Mouse (Mus musculus) lung, postnatal 36 days (tissue): Measurements from ENCODE around the gene Gm37240.

Source experiments
- DNase-seq: peaks from one replicate; pipeline ENCODE4 v3.0.0; 2022; ENCODE audit warnings: mixed read lengths

The Gm37240 gene

DNA sequence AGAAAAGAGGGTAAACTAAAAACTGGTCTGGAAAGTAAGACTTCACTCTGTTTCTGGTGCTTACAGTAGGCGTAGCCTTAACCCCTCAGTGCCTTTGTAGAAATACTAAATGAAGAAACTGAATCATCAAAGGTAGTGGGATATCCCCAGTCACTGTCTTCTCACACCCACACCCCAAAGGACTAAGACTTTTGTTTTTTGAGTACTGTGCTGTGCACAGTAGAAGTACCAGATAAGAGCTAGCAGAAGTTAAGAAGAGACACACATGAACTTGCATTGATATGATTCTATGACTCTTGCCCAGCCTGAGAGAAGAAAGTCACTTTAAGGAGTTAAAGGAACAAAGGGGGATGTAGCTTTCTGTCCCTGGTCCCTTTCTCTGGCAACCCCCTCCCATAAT is 1409.8 kb downstream of the Gm37240 start:
- DNase-seq: no peak

DNA sequence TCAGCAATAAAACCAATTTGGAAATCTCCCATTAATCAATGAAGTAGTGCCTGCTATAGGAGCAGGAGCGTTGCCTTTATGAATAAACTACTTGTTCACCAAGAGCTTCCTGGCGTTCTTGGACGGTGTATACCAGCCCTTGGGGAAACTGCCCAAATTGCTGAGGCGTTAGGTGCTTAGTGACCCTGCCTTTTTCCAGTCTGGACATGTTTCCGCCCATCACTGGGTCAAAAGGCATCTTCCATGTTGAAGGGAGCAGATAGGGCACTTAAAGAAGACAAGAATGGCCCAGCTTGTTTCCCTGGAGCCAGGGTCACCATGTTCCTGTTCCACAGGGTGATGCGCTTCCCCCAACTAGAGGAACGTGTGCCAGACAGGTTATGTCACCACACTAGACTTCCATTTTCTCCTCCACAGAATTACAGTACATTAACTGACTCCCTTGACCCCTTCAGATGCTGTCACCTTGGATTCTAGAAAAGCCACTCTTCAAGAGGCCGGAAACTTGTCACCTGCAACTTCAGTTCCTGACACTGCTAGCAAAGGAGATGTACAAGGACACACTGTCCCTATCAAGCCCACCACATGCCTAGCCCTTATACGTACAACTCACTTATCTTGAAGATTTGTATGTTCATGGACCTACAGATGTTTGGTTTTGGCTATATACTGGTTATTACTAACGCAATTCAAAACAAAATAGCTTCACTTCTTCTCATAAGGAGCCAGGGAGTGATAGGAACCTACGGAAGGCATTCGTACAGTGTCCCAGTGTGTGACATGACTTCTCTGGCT is 1412.1 kb downstream of the Gm37240 start:
- no peak for DNase-seq

DNA sequence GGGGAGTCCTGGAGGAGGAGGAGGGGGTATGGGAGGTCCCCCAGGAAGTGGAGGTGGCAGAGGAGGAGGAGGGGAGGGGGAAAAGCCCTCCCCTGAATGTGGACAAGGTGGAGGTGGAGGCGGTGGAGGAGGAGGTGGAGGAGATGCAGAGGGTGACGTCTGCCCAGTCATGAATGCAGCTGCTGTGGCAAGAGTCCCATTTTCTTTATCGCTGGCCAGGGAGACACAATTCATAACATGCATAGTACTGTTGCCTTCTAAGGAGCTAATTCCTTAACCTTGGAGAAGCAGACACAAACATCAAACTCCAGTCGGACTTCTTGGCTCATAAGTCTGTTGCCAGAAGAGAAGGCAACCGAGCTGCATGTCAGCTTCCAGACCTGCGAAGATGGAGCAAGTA is 1412.9 kb downstream of the Gm37240 start:
- DNase-seq: no peak

DNA sequence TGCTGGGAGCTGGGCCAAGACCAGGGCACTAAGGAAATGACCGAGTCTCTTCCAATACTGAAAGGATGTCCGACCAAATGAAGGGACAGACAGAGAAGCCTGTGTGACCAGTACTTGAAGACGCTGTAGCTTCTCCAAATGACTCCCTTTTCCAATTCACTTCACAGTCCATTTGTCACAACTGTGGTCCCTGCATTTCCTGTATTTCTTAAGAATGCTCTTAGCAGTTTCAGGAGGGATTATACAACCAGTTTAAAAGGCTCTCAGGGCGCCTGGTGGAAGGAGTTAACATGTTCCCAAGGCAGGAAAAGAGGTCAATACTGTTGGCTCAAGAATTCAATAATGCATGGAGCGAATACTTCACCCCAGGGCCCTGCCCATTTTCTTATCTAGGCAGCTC is 1414.4 kb downstream of the Gm37240 start:
- peak; percentile 56 for DNase-seq

DNA sequence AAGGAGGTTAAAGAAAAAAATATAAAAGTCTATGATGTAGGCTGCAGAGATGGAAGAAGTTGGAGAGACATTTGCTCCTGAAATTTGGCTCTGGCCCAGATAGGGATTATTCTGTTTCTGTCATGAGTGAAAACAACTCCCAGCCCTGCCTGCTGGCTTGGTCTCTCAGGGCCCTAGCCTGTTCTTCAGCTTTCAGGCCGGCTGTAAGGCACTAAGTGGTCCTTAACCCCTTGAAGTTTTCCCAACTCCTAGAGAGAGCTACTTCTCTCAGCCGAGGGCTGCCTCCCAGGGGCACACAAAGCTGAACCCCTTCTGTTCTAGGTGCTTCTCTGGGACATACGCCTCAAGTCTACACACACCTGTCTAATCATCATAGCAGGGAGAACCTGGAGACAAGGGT is 1414.8 kb downstream of the Gm37240 start:
- peak; percentile 35 for DNase-seq

DNA sequence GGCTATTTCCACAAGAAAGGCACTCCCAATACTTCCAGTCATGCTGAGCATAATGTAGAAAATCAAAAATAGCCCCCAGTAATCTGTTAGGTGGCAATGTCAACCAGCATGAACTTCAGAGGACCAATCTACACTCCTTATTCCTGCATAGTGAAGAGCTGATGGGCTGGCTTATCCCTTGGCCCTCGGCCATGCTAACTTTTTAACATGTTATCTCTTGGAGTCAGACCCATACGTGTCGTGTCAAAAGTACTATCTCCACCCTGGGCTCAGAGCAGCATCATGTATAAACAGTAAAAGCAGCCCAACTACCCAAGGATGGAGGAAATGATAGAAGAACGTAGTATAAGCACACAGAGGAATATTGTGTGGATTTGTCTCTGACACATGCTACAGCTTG is 1416.2 kb downstream of the Gm37240 start:
- DNase-seq: no peak

DNA sequence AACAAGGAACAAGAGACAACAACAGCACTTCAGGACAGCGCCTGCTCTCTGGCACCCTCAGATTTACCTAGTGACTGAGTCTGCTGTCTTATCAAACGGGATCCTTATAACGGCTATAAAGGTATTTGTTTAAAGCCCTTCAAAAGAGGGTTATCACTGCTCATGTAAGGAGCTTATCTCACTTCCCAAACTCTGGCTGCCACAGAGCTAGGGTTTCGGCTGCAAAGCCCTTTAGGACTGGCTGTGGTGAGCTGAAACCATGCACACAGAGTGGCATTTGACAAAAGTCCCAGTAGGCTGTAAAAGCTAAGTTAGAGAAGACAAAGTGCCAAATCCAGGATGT is 1419.2 kb downstream of the Gm37240 start:
- DNase-seq: no peak

DNA sequence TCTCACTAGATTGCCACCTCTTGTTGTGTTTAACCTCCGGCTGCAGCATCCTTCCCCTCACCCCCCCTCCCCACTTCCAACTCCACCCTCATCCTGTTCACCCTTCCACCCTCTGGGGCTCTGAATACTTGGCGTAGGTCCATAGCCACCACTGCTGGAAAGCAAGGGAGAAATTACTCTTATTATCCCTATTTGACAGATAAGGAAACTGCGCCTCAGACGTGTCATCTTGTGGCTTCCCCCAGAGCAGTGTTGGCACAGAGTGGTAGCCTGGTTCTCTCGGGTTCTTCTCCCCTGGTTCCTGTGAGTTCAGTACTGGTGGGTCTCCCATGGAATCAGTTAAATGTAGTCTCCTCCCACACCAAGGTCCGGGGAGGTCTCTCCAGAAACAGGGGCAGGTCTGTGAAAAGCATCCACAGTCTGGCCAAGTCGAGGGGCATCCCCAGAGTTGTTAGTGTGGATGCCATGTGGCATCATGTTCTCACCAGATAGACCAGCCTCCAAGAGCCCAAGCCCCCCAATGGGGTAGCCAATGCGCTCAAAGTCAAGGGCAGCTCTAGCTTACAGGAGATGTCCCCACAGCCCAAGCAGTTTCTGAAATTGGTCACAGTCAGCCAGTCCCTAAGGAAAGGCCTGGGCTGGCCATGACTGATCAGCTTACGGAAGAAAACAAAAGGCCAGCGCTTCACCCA is 1419.8 kb downstream of the Gm37240 start:
- DNase-seq: peak; percentile 49

DNA sequence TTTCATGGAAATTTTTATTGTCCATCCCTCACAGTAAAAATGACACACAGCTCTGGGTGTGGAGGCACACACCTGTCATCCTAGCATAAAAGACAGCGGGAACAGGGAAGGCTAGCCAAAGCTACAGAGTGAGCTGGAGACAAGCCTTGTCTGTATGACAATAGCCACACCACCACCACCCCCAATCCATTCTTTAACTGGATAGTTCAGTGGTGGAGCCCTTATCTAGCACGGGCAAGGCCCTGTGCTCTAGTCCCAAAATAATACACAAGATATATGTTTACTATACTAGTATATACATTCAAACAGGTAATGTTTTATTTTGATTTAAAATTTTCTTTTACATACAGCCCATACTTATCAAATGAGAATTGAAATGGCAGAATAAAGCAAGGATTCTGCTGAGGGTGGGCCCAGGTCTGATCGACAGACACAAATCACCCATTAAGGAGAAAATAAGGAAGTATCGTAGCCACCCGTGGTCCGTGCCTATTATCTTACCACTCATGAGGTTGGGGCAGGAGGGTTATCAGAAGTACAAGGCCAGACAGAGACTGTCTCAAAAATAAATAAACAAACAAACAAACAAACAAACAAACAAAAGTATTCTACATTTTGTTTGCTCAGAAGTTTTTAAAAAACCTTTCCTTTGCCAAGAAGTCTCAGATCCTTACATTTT is 1421.4 kb downstream of the Gm37240 start:
- DNase-seq: no peak

DNA sequence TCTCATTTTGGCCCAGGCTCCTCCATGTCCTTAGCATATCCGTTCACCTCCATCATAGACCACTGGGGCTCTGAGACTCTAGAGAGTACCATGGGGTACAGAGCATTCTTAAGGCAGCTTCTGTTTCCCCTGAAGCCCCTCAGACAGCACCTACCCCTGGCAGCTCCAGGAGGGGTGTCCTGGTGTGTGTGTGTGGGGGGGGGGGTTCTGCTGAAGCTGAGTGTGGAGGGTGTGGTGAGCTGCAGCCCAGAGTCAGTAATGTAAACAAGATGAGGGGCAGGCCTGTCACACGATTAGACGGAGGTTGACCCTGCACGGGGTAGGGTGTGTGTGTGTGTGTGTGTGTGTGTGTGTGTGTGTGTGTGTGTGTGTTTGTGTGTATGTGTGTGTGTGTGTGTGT is 1425.6 kb downstream of the Gm37240 start:
- DNase-seq: no peak

DNA sequence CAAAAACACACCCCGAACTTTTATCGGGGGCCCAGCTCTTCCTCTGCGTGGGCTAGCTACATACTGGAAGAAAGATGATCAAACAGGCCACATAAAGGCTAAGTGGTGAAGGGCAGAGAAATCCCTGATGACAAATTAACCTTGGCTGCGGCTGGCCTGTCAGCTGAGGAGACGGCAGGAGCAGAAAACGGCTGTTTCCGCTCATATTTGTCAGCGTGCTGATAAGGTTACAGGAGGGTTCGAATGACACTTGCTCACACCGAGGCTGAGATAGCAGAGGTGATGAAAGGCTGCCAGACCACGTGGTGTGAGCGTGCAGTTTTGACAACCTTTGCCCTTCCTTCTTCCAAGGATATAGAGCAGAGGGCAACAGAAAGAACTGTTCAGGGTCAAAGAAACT is 1426.4 kb downstream of the Gm37240 start:
- DNase-seq: no peak

DNA sequence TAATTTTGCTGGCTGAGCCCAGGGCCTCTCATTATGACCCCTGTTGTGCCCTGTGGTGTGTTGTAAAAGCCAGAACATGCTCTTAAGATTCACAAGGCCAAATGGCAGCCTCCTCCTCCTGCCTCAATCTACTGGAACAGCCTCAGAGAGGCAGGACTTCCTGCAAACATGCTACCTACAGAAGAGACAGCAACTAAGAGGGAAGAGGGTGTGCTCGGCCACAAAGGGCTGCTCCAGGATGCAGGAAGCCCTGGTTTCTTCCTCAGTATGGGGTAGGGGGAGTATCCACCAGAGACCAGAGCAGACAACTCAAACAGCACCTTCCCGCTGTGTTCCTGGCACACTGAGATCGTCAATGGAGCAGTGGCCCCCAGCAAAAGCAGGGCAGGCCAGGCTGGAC is 1426.8 kb downstream of the Gm37240 start:
- no peak for DNase-seq

DNA sequence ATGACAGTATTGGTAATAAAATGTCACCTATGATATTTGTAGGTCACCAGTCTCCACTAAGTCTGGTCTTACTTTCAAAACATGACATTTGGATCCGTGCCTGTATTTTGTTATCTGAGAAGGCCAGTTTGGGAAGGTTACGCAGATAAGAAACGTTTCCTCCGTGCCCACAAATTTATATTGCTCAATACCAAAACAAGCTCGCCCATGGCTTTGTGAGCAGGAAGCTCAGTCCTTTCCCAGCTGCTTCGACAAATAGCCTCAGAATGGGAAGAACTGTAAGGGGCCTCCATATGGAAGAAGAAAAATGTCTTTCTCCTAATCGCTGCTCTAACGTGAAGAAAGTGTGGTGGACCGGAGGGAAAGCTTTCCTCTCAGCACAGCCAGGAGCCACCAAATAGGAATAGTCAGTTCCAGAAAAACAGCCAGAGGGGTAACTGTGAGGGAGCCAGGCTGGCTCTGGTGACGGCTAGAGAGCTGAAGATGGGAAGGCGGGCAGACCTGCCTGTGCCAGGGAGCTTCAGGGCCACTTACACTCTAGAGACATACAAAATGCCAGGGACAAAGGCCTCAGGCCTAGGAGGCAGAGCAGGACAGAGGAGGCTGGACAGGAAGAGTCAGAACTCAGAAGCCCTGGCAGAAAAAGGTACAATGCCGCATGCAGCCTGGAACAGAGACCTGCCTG is 1431.4 kb downstream of the Gm37240 start:
- DNase-seq: peak; percentile 67

DNA sequence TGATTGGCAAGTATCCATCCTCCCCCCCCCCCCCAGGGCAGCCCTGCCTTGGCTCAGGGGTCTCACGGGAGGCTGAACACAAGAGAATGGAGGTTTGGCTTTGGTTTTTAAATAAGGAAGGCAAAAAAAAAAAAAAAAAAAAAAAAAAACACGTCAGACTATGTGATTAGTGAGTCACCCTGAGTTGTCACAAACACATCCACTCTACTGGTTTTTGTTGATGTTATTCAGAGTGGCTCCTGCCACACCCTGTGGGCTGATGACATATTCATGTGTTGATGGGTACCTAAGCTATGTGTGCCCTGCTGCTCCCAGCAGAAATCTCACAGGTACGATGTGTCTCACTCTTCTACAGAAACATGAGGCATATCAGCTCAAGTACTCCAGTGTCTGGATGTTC is 1436.7 kb downstream of the Gm37240 start:
- DNase-seq: no peak

DNA sequence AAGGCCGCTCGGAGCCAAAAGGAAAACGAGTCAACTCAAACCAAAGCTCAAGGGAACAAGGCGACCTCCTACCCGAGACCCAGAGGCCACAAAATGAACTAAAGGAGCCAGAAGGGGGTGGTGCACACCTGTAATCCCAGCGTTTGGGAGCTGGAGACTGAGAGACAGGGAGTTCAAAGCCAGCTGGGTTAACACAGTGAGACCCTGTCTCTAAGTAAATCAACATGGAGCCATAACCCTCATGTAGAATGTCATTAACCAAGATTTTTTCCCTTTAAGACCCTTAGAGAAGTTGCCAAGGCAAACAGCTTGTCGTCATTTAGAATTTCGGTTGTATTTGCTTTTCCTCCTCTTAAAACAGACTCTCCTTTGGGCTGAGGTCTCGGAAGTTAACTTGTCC is 1438.3 kb downstream of the Gm37240 start:
- no peak for DNase-seq

DNA sequence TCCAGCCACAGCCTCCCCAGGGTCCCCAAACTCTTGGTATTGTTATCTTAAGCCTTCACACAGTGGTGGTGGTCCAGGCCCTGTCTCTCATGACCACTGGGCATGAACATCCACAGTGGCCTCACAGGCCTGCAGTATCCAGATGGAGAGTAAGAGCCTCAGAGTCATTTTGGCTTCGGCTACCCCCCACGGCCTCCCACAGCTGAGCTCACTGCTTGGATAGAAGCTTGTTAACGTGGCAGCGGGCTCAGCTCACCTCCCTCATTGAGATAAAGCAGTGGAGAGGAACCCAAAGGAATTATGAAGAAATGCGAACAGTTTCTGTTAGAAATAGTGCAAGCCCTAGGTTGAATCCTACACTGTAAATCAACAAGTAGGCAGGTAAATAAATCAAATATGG is 1439.5 kb downstream of the Gm37240 start:
- DNase-seq: no peak
